Comparison of ENCODE assay signal across 11 mouse cellular contexts in the genomic region with DNA sequence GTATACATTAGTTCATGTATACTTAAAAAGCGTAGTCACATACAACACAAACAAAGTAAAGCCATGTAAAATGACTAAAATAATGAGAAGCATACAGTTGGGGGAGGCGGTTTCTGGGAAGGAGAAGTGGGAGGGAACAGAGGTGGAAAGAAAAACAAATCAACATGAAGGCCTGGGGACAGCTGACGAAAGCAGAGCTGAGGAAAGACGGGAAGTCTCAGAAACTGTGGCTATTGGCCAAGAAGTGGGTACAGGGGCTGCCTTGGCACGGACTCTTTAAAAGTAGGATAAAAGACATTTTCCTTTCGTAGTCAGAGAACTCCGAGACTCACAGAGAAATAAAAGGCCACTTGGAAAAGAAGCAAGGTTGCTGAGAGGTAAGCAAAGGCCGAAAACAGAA. TPM values are rescaled to one million over a fixed set of nuclear protein-coding genes. Genes with fewer than 3 reads are reported as not detected.
A peak's percentile ranks its signal among the peaks of the same experiment; 100 is the strongest.
DNase-seq lines count a peak whose midpoint lies in the region; ATAC-seq and TF ChIP-seq lines count a peak whose summit lies in the region.
"Had no signal": no experiment of that assay in that cellular context is flagged by ENCODE, and none has a peak within 500 bp of the region (broad histone marks: within the 10 kb centered on the region; RNA-seq: fewer than 3 reads in every experiment).

No protein-coding gene starts in this region.

- H3K4me3 ChIP-seq in kidney, adult 2 months (ENCODE audit: insufficient read depth, low read depth, low read length), result no peak overlapping the region
- H3K4me3 ChIP-seq: forebrain, embryonic 15.5 days; myocyte had no signal

- no peak overlapping the region for H3K27ac ChIP-seq in kidney, adult 2 months (ENCODE audit: insufficient read depth, low read depth, low read length)
- H3K27ac ChIP-seq: forebrain, embryonic 15.5 days had no signal

- TF ChIP-seq CTCF in kidney, adult 2 months (conservative IDR thresholded peaks at IDR 0.05; ENCODE audit: insufficient read depth, insufficient read length, low read depth, low read length), result no peak
- no peak for TF ChIP-seq CTCF in brain, embryonic 14.5 days (IDR thresholded peaks at IDR 0.05; ENCODE audit: borderline replicate concordance, extremely low read depth, insufficient read depth, insufficient read length)

- peaks cover 5% of the 10 kb centered on the region; the same call in 1 of the 2 replicates for H3K4me1 ChIP-seq in kidney, adult 2 months (ENCODE audit: control insufficient read depth, insufficient read depth, low read length)

- no peak for TF ChIP-seq POLR2A in kidney, adult 2 months (IDR thresholded peaks at IDR 0.05; ENCODE audit: low read depth, low read length)
- TF ChIP-seq POLR2A in brain, embryonic 14.5 days (IDR thresholded peaks at IDR 0.05; ENCODE audit: borderline replicate concordance, extremely low read depth, insufficient read depth, insufficient read length, poor library complexity, severe bottlenecking), result no peak

- WGBS in kidney, adult 2 months, result 61% methylated on average over 8 of the region's 8 CpGs

- no peaks in the 10 kb centered on the region for H3K36me3 ChIP-seq in kidney, adult 2 months (ENCODE audit: control insufficient read depth, insufficient read depth, low read length)

- no peaks in the 10 kb centered on the region for H3K27me3 ChIP-seq in kidney, adult 2 months (replicated peaks; ENCODE audit: control insufficient read depth, insufficient read depth, low read length)
- H3K27me3 ChIP-seq: forebrain, embryonic 15.5 days had no signal

- peak; percentile 68 for ATAC-seq in granulocyte monocyte progenitor cell, adult 5-6 weeks (replicated peaks; ENCODE audit: poor library complexity, severe bottlenecking)
- ATAC-seq in hematopoietic stem cell, adult 5-6 weeks (replicated peaks in 1 of 2; ENCODE audit: insufficient read depth in 1 of 2, low FRiP score in 2 of 2, low TSS enrichment in 1 of 2, low read depth in 1 of 2, poor library complexity in 2 of 2, severe bottlenecking in 2 of 2), result peak; percentile 25 to 63
- ATAC-seq: forebrain, embryonic 15.5 days had no signal

- peak; percentile 31 for DNase-seq in kidney, adult 2 months
- DNase-seq in kidney, adult 11 months, result no peak
- peak; percentile 72 for DNase-seq in brain, embryonic 14.5 days (ENCODE audit: low read depth)
- no peak for DNase-seq in cerebellum, adult 8-10 months
- DNase-seq in right cerebral cortex, postnatal 4 days, result no peak
- DNase-seq in thymus, postnatal 4 days, result no peak
- DNase-seq: spleen, adult 18-20 months had no signal

RNA-seq across cellular contexts. Expression of a gene that starts 10.4 kb away (rescaled TPM):
- 16.7 and 20.1 TPM in 2 replicates for polyA plus RNA-seq in kidney, adult 2 months (2012; rRNA removed)
- 58.9 and 60.9 TPM in 2 replicates for polyA plus RNA-seq in brain, embryonic 14.5 days (2012; rRNA removed)
- 52.9 and 58.1 TPM in 2 replicates for total RNA-seq in granulocyte monocyte progenitor cell, adult 5-6 weeks (2014; fragmentation: Nextera tagmentation)
- 59.5 and 64.2 TPM in 2 replicates for total RNA-seq in granulocyte monocyte progenitor cell, adult 5-6 weeks (2017)
- 103 and 104 TPM in 2 replicates for total RNA-seq in hematopoietic stem cell, adult 5-6 weeks (2017)

Comparison
In these comparisons a context has a peak if more than half of its experiments do, and no peak if none do; other contexts are left out.
1. DNase-seq: peak in kidney, adult 2 months (single experiment) and brain, embryonic 14.5 days (single experiment); none in kidney, adult 11 months (single experiment), cerebellum, adult 8-10 months (single experiment), right cerebral cortex, postnatal 4 days (single experiment) and thymus, postnatal 4 days (single experiment).